Mouse (Mus musculus) CH12.LX (cell line): ENCODE results near the gene Tnfrsf4. TPM values are rescaled to one million over a fixed set of nuclear protein-coding genes. Genes with fewer than 3 reads are reported as not detected.

ENCODE experiments used
- DNase-seq: peaks from one replicate; pipeline ENCODE4 v3.0.0-alpha.2; 2013; ENCODE audit errors: extremely low read depth
- H3K27ac ChIP-seq: 2 replicates; pipeline ENCODE4 v1.5.1; 2012; ENCODE audit warnings: low read depth, mild to moderate bottlenecking, control low read depth, moderate library complexity; ENCODE audit not compliant: insufficient read depth
- H3K27me3 ChIP-seq: replicated peaks from 2 replicates; pipeline ENCODE3; 2012; ENCODE audit warnings: inconsistent platforms
- H3K36me3 ChIP-seq, 2 experiments: replicated peaks in 1 of 2; 2 replicates each; pipeline versions ENCODE3 to v1.6.1; 2012; ENCODE audit warnings: inconsistent platforms in 1 of 2, low read length in 1 of 2, mild to moderate bottlenecking in 1 of 2, mixed read lengths in 1 of 2, moderate library complexity in 1 of 2; ENCODE audit not compliant: control insufficient read depth in 1 of 2, insufficient read depth in 1 of 2
- H3K4me1 ChIP-seq, 2 experiments: 2 replicates each; pipeline ENCODE4 v1.6.1; 2012; ENCODE audit warnings: inconsistent platforms in 1 of 2, moderate library complexity in 1 of 2; ENCODE audit not compliant: insufficient read depth in 2 of 2, control insufficient read depth in 1 of 2
- H3K4me2 ChIP-seq: 2 replicates; pipeline ENCODE4 v1.6.1; 2012; ENCODE audit warnings: low read depth, mild to moderate bottlenecking, control low read depth; ENCODE audit not compliant: poor library complexity, insufficient read depth, severe bottlenecking
- H3K4me3 ChIP-seq, 3 experiments: fragments of 150-350 bp in 1 of 3; sonication (generic) in 1 of 3; replicated peaks in 1 of 3; 2 replicates each; pipeline versions ENCODE3 to v1.5.1; 2011 to 2012; ENCODE audit warnings: low read depth in 2 of 3, low read length in 2 of 3, mild to moderate bottlenecking in 2 of 3, moderate library complexity in 2 of 3, control low read depth in 1 of 3, improper control_type of control experiment in 1 of 3, inconsistent platforms in 1 of 3, mixed read lengths in 1 of 3; ENCODE audit not compliant: poor library complexity in 1 of 3
- H3K79me2 ChIP-seq: replicated peaks from 2 replicates; pipeline ENCODE4 v1.6.1; 2012; ENCODE audit warnings: mild to moderate bottlenecking, moderate library complexity; ENCODE audit not compliant: control insufficient read depth, poor library complexity, insufficient read depth, severe bottlenecking; ENCODE audit errors: extremely low read depth
- H3K9ac ChIP-seq: 2 replicates; pipeline ENCODE4 v1.6.1; 2012; ENCODE audit warnings: low read depth, mild to moderate bottlenecking, control low read depth, moderate library complexity; ENCODE audit not compliant: insufficient read depth
- H3K9me3 ChIP-seq: replicated peaks from 2 replicates; pipeline ENCODE3; 2012; ENCODE audit warnings: low read length, inconsistent platforms, mixed read lengths
- BHLHE40 ChIP-seq: IDR thresholded peaks from 2 replicates; pipeline ENCODE4 v1.6.1; 2011; ENCODE audit warnings: mild to moderate bottlenecking, low read depth, low read length, improper control_type of control experiment
- CTCF ChIP-seq, 2 experiments: IDR thresholded peaks in 1 of 2; conservative IDR thresholded peaks in 1 of 2; 2 replicates each; pipeline ENCODE4 v1.5.1; 2011 to 2012; ENCODE audit warnings: low read depth in 2 of 2, low read length in 2 of 2, improper control_type of control experiment in 1 of 2, inconsistent platforms in 1 of 2, mild to moderate bottlenecking in 1 of 2, moderate library complexity in 1 of 2
- ELF1 ChIP-seq: IDR thresholded peaks from 2 replicates; pipeline ENCODE4 v1.6.1; 2014; ENCODE audit warnings: low read depth, mild to moderate bottlenecking, inconsistent platforms, low read length, improper control_type of control experiment
- ETS1 ChIP-seq: conservative IDR thresholded peaks from 2 replicates; pipeline ENCODE4 v1.6.1; 2012; ENCODE audit warnings: low read depth, mild to moderate bottlenecking, inconsistent platforms, low read length, improper control_type of control experiment, moderate library complexity
- HCFC1 ChIP-seq: IDR thresholded peaks from 2 replicates; pipeline ENCODE4 v1.6.1; 2012; ENCODE audit warnings: low read depth, mild to moderate bottlenecking, inconsistent platforms, low read length, improper control_type of control experiment
- KAT2A ChIP-seq: IDR thresholded peaks from 2 replicates; pipeline ENCODE4 v1.6.1; 2012; ENCODE audit warnings: low read length, improper control_type of control experiment, inconsistent platforms; ENCODE audit not compliant: insufficient replicate concordance
- MAFK ChIP-seq: IDR thresholded peaks from 2 replicates; pipeline ENCODE4 v1.6.1; 2011; ENCODE audit warnings: low read length, improper control_type of control experiment; ENCODE audit not compliant: insufficient replicate concordance
- MAX ChIP-seq: IDR thresholded peaks from 2 replicates; pipeline ENCODE4 v1.6.1; 2011; ENCODE audit warnings: low read length, improper control_type of control experiment
- MYC ChIP-seq: IDR thresholded peaks from 2 replicates; pipeline ENCODE4 v1.6.1; 2011; ENCODE audit warnings: low read depth, mild to moderate bottlenecking, improper control_type of control experiment, low read length
- NELFE ChIP-seq: IDR thresholded peaks from 2 replicates; pipeline ENCODE4 v1.6.1; 2011; ENCODE audit warnings: low read depth, low read length, improper control_type of control experiment
- NRF1 ChIP-seq: IDR thresholded peaks from 2 replicates; pipeline ENCODE4 v1.6.1; 2014; ENCODE audit warnings: low read depth, mild to moderate bottlenecking, inconsistent platforms, low read length, improper control_type of control experiment, moderate library complexity
- PAX5 ChIP-seq: IDR thresholded peaks from 2 replicates; pipeline ENCODE4 v1.6.1; 2012; ENCODE audit warnings: low read length, inconsistent platforms, mixed read lengths
- POLR2A ChIP-seq: IDR thresholded peaks from 2 replicates; pipeline ENCODE4 v1.6.1; 2011; ENCODE audit warnings: low read depth, mild to moderate bottlenecking, improper control_type of control experiment, low read length
- SIN3A ChIP-seq: IDR thresholded peaks from 2 replicates; pipeline ENCODE4 v1.6.1; 2012; ENCODE audit warnings: low read length, improper control_type of control experiment, inconsistent platforms
- SMC3 ChIP-seq: IDR thresholded peaks from 2 replicates; pipeline ENCODE4 v1.6.1; 2011; ENCODE audit warnings: low read depth, low read length, improper control_type of control experiment
- TBP ChIP-seq: conservative IDR thresholded peaks from 2 replicates; pipeline ENCODE4 v1.6.1; 2011; ENCODE audit warnings: low read depth, low read length, improper control_type of control experiment
- TCF12 ChIP-seq: IDR thresholded peaks from 2 replicates; pipeline ENCODE4 v1.6.1; 2014; ENCODE audit warnings: low read depth, mild to moderate bottlenecking, inconsistent platforms, low read length, improper control_type of control experiment
- USF1 ChIP-seq: IDR thresholded peaks from 2 replicates; pipeline ENCODE4 v1.6.1; 2014; ENCODE audit warnings: low read depth, mild to moderate bottlenecking, inconsistent platforms, low read length, improper control_type of control experiment
- USF2 ChIP-seq: conservative IDR thresholded peaks from 2 replicates; pipeline ENCODE4 v1.6.1; 2011; ENCODE audit warnings: low read depth, low read length, improper control_type of control experiment
- ZC3H11A ChIP-seq: IDR thresholded peaks from 2 replicates; pipeline ENCODE4 v1.6.1; 2012; ENCODE audit warnings: low read depth, mild to moderate bottlenecking, inconsistent platforms, low read length, improper control_type of control experiment
- ZKSCAN1 ChIP-seq: IDR thresholded peaks from 2 replicates; pipeline ENCODE4 v1.6.1; 2012; ENCODE audit warnings: low read depth, inconsistent platforms, low read length, improper control_type of control experiment, borderline replicate concordance
- dilution Hi-C: fragments of 300-500 bp; cut with MboI; formaldehyde crosslinking; loops from 2 replicates; pipeline ENCODE4 v1.14.3; 2020; ENCODE audit warnings: low sequenced_read_pairs; ENCODE audit not compliant: extremely low pct_unique_long_range_greater_than_20kb, extremely low pct_ligation_motif_present
- in situ Hi-C: fragments of 300-500 bp; cut with MboI; formaldehyde crosslinking; loops from 3 replicates; pipeline ENCODE4 v1.14.3; 2019; ENCODE audit warnings: low sequenced_read_pairs, low pct_ligation_motif_present, low pct_unique_long_range_greater_than_20kb, mixed read lengths
- polyA plus RNA-seq: library from polyadenylated mRNA; unstranded; fragments of >175 nt; gene quantifications from 2 replicates; pipeline ENCODE4 v1.2.1, GENCODE M21; 2012; ENCODE audit warnings: low read depth; ENCODE audit not compliant: insufficient read length
- total RNA-seq, 2 experiments: library from RNA; depleted of rRNA; stranded (reverse); fragments of 300-350 nt in 1 of 2; fragments of >200 nt in 1 of 2; gene quantifications; 2 replicates each; pipeline ENCODE4 v1.2.3; 2012 to 2014

Tnfrsf4 gene
- total and polyA plus RNA-seq, 3 experiments = 28.2 to 86.1 (median 81.1) TPM

- Histone ChIP-seq H3K27me3 (no peaks in the 10 kb centered on the region), H3K79me2 (no peaks in the 10 kb centered on the region), H3K27ac (no peak overlapping the region), H3K4me3 (no peak overlapping the region), H3K9me3 (no peaks in the 10 kb centered on the region), H3K9ac (no peak overlapping the region), H3K36me3 (peaks cover 12 to 36% of the 10 kb centered on the region in 2 experiments), H3K4me2 (no peak overlapping the region), H3K4me1 (peaks cover 0 to 3% of the 10 kb centered on the region in 2 experiments; a peak in 1 of 4 replicates)
- TF ChIP-seq NRF1 = no peak
- no peak for TF ChIP-seq PAX5
- TF ChIP-seq HCFC1 = no peak
- no peak for TF ChIP-seq TCF12
- DNase-seq = no peak
- in situ Hi-C loops (loop anchor here (10.0 kb wide), 1 partner anchor 126 kb away; no protein-coding TSS in a partner anchor), dilution Hi-C loops (no loop called here)
Observed at GRCm38 (mm10) chr4:155969043-155969653, 44.5 kb upstream of the Tnfrsf4 start.

- H3K79me2 ChIP-seq = no peaks in the 10 kb centered on the region
- H3K9me3 ChIP-seq = no peaks in the 10 kb centered on the region
- H3K36me3 ChIP-seq = peaks cover 10 to 24% of the 10 kb centered on the region in 2 experiments
- peaks cover 0 to 3% of the 10 kb centered on the region in 2 experiments; a peak in 1 of 4 replicates for H3K4me1 ChIP-seq
- H3K9ac ChIP-seq = no peak overlapping the region
- H3K4me2 ChIP-seq = no peak overlapping the region
- no peak for DNase-seq
- in situ Hi-C loops (no loop called here), dilution Hi-C loops (no loop called here)
- no peak overlapping the region for H3K27ac ChIP-seq
- no peaks in the 10 kb centered on the region for H3K27me3 ChIP-seq
- H3K4me3 ChIP-seq = no peak overlapping the region
- no peak for TF ChIP-seq USF2
- TF ChIP-seq ZKSCAN1 = no peak
- no peak for TF ChIP-seq MYC
- TF ChIP-seq SMC3 = no peak
- TF ChIP-seq BHLHE40 = no peak
- no peak for TF ChIP-seq CTCF (conservative IDR thresholded peaks at IDR 0.05 in 1 of 2, IDR thresholded peaks at IDR 0.05 in 1 of 2; ENCODE audit: low read depth in 2 of 2, low read length in 2 of 2)
- TF ChIP-seq POLR2A = no peak
- TF ChIP-seq ETS1 = no peak
- TF ChIP-seq MAX = no peak
- no peak for TF ChIP-seq NELFE
- no peak for TF ChIP-seq TBP
- no peak for TF ChIP-seq MAFK
- no peak for TF ChIP-seq KAT2A
- no peak for TF ChIP-seq NRF1
- TF ChIP-seq USF1 = no peak
- TF ChIP-seq ZC3H11A = no peak
- no peak for TF ChIP-seq HCFC1
- TF ChIP-seq SIN3A = no peak
- TF ChIP-seq ELF1 = no peak
- TF ChIP-seq, all 38 proteins: peak for 0
Observed at GRCm38 (mm10) chr4:155970286-155970685, 43.4 kb upstream of the Tnfrsf4 start.
